Mouse (Mus musculus) spleen, postnatal 36 days (tissue): ENCODE measurements at regions not wholly inside any gene's neighbourhood (a gene's known extent, or its start where the extent isn't known, plus 50 kb on each side); places are given as distances from the start of the nearest gene placed in this dataset.

Source experiments
- DNase-seq, 2 experiments: peaks; one replicate each; pipeline ENCODE4 v3.0.0; 2022; ENCODE audit warnings: low spot score in 2 of 2, mixed read lengths in 1 of 2

DNA sequence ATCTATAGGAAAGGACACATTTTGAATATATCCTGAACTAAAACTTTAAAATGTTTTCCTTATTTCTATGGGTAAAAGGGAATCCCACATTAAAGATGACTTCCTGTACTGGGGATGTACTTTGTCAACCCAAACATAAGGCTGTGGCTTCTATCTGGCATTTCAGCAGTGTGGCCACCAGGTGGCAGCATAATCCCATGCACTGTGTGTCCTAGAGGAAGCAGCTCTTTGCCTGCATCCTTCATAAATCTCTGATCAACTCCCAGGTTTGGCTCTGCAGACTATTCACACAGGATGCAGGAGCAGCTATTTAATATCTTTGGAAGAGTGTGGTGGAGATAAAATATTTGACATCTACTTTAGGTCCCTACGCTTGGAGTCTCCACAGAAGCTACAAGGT is 59.1 kb downstream of the Bmp15 start:
- DNase-seq: peak in 1 of 2 experiments; percentile 0

DNA sequence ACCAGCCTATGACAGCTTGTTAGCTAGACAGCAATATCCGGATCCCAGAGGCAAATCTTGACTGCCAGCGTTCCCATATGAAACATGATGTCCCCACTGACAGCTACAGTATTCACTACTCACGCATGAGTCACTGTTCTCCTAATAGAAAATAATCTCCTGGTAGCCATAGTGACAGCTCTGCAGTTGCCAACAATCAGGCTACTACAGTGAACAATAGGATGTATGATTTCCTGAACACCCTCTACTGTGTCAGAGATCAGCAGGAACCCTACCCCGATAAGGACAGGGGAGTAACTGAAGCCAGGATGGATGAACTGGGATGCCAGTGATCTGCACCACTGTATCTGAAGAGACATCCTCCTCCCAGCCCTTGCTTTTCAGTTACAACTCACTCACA is 62.0 kb downstream of the Bmp15 start:
- no peak for DNase-seq

DNA sequence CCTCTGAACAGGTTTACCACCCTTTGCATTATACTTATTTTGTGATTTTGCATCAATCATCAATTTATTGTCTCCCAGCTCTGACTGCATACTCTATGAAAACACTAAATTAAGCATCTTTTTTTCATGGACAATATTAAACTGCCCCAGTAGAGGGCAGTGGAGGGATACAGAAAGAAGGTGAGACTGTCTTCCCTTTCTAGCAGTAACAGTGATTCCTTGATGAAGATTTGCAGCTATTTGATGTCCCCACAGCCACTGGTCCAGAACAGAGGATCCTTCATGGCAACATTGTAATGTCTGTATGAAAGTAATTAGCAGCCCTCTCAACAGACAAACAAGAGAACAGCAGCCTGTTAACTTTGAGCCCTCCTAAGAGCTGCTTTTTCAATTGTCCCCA is 66.5 kb downstream of the Bmp15 start:
- no peak for DNase-seq

- DNase-seq: no peak
Observed at GRCm38 (mm10) chrX:6252873-6253272, 67.6 kb downstream of the Bmp15 start.
